Mouse (Mus musculus) heart, adult 2 months (tissue): ENCODE measurements around the gene Spag16.

Source experiments
- CTCF ChIP-seq: fragments of 200-600 bp; IDR thresholded peaks from 2 replicates; pipeline ENCODE4 v1.8.1; 2022; ENCODE audit warnings: antibody characterized with exemption, mild to moderate bottlenecking, moderate library complexity
- POLR2A ChIP-seq: fragments of 200-500 bp; IDR thresholded peaks from 2 replicates; pipeline ENCODE4 v1.6.1; 2011; ENCODE audit warnings: mild to moderate bottlenecking, low read depth, low read length, control low read depth; ENCODE audit not compliant: insufficient read depth

- TF ChIP-seq POLR2A (no peak), CTCF (no peak)
These were observed 545.0 kb downstream of the Spag16 start for GRCm38 (mm10) chr1:70371721-70372120.
